Mouse (Mus musculus) v-Abl transformed pro-B cells (cell line): ENCODE measurements at regions not wholly inside any gene's neighbourhood (a gene's known extent, or its start where the extent isn't known, plus 50 kb on each side); places are given as distances from the start of the nearest gene placed in this dataset.

Experiments used
- in situ Hi-C, 2 experiments: fragments of 400-800 bp; cut with MboI; formaldehyde crosslinking; loops; one replicate each; pipeline ENCODE4 v1.15.1; 2025; ENCODE audit not compliant: unreplicated experiment in 2 of 2

- in situ Hi-C loops, result no loop called here
Measured at GRCm38 (mm10) chr5:128484116-128484515, 51.2 kb upstream of the Tmem132d start.

GRCm38 (mm10) chr5:128483441-128483810, 50.5 kb upstream of the Tmem132d start:
- in situ Hi-C loops, result no loop called here

GRCm38 (mm10) chr5:128482617-128483440, 50.0 kb upstream of the Tmem132d start:
- in situ Hi-C loops, result no loop called here
